Mouse (Mus musculus) liver (tissue): ENCODE results near the gene Heatr5b.
A peak's percentile ranks its signal among the peaks of the same experiment; 100 is the strongest.
"Not testable (repeated sequence)": the region's sequence is repeated elsewhere in the genome, so short reads cannot be mapped to it uniquely, and the experiment has no call there.

Experiments
- DNase-seq: peaks from one replicate; pipeline ENCODE4 v3.0.0-alpha.2; 2020; ENCODE audit warnings: mixed read lengths

The Heatr5b gene

DNA sequence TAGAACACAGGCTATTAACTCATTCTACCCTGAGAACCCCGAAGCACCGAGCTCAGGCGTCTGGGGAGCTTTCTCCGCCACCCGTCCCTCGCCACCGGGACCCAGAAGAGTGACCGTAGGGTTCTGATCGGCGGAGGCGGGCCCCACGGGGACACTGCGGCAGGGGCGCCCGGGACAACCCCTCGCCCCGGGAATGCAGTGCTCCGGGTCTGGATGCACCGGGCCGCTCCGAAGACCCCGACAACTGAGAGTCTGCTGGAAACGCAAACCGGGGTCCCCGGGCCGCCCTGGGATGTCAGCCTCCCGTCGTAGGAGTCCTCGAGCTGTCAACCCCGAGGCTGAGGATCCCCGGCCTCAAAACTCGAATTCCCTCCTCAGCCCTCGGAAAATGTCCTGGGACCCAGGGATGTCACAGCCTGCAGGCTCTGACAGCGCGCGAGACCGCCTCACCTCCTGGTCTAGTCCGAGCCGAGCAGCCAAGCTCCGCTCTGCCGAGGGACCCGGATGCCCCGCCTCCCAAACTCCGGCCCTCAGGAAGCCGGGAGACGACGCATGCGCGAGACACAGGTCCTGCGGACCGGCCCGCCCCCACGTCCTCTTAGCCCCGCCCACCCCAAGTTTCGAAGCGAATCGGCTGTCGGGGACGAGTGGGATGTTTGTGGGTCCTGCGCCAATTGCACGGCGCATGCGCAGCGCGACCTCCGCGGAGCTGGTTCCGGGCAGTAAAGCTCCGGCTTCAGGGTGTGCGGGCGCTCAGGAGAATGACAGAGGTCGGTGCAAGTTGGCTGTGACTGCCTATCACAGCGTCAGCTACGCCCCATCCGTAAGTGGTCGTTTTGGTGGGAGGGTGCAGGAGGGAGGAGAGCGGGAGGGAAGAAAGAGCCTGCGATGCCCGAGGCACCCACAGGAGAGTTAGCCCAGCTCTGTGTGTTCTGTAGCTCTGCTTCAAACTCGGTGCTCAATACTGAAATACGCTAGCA is at the start of gene Heatr5b, which contains the start of gene Gpatch11:
Heatr5b (minus strand) TSS at position 509 of the 980 bp plus-strand sequence.
Gpatch11 (plus strand) TSS at position 712 of the 980 bp plus-strand sequence.
- peak; percentile 100 for DNase-seq

- no peak for DNase-seq
These were observed 48.1 kb upstream of the Heatr5b start for GRCm38 (mm10) chr17:78883291-78883690.

GRCm38 (mm10) chr17:78882401-78883112 is 47.4 kb upstream of the Heatr5b start, which contains the start of gene Eif2ak2:
Gene Eif2ak2 (minus strand): TSS chr17:78882573.
- peak; percentile 91 for DNase-seq

GRCm38 (mm10) chr17:78881878-78882304 is 46.7 kb upstream of the Heatr5b start:
- DNase-seq: peak; percentile 38

- no peak for DNase-seq
These were observed 38.7 kb upstream of the Heatr5b start for GRCm38 (mm10) chr17:78873886-78874285.

DNA sequence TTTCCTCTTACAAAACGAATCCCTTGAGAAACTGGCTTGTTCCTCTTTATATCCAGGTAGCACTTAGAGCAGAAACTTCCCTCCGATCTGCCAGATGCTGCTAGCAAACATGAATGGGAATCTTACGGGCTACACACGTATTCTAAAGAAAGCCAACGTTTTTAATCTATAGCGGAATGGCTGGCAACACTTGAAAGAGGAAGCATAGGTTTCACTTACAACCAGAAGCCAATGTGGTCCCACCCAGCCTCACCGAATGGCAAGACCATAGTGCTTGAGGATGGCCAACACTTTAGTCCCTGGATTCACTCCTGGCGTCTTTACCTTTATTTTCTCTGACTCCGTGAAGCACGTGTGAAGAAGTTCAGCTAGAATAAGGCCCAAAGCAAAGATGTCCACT is 21.1 kb upstream of the Heatr5b start:
- no peak for DNase-seq

GRCm38 (mm10) chr17:78842271-78842928 is 7.2 kb upstream of the Heatr5b start:
- no peak for DNase-seq

GRCm38 (mm10) chr17:78836056-78836455 is 892 bp upstream of the Heatr5b start:
- DNase-seq: no peak

DNA sequence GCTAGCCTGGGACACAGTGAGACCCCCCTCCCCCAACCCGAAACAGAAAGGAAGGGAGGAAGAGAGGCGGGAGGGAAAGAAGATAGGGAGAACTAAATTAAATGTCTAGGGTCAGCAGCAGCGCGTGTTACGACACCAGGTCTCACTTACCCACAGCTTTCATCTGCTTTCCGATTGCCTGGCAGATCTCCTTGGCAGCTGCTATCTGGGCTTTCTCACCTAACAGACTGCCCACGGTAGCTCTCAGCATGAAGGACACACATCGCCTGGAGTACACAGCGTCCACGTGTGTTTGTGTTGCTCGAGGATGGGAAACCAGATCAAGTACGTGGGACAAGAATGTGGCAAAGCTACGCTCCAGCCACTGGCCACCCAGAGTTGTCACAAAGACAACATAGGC is 10.8 kb downstream of the Heatr5b start:
- DNase-seq: no peak

GRCm38 (mm10) chr17:78809582-78809981 is 25.6 kb downstream of the Heatr5b start:
- DNase-seq: no peak

GRCm38 (mm10) chr17:78809019-78809418 is 26.1 kb downstream of the Heatr5b start:
- DNase-seq: no peak

GRCm38 (mm10) chr17:78797222-78797621 is 37.9 kb downstream of the Heatr5b start:
- no peak for DNase-seq

DNA sequence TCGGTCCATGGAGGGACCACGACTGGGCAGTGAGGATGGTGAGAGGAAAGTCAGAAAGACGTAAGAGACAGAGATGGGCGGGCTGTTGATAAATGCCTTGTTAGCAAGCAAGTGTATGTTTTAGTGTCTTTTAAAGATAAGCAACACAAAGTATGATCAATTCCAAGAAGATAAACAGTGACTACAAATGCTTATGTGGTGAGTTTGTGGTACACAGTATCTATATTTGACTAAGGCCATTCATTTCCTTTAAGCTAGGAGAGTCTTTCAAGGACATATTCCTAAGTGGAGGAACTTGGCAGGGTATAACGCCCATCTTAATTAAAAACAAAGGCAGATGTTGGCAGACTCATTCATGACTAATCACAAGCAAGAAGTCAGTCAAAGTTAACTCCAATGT is 40.8 kb downstream of the Heatr5b start:
- DNase-seq: no peak

- no peak for DNase-seq
These were observed 43.0 kb downstream of the Heatr5b start for GRCm38 (mm10) chr17:78792122-78792521.

- DNase-seq: no peak
These were observed 43.5 kb downstream of the Heatr5b start for GRCm38 (mm10) chr17:78791690-78792070.

GRCm38 (mm10) chr17:78791068-78791689 is 44.0 kb downstream of the Heatr5b start:
- no peak for DNase-seq

DNA sequence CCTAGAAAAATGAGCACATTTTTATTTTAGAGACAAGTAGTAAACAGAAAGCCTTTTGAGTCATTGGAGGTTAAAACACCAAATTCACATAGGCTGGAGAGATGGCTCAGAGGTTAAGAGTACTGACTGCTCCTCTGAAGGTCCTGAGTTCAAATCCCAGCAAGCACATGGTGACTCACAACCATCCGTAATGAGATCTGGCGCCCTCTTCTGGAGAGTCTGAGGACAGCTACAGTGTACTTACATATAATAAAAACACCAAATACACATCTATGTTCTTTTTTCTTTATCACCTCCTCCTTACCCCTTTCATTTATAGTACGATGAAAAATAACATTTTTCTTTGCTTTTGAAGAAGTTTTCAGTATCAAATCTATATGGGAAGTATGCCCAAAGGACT is 46.9 kb downstream of the Heatr5b start:
- not testable (repeated sequence) for DNase-seq

DNA sequence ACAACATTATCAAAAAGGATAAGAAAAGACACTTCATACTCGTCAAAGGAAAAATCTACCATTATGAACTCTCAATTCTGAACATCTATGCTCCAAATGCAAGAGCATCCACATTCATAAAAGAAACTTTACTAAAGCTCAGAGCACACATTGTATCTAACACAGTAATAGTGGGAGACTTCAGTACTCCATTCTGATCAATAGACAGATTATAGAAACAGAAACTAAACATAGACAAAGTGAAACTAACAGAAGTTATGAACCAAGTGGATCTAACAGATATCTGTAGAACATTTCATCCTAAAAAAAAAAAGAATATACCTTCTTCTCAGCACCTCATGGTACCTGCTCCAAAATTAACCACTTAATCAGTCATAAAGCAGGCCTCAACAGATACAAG is 56.4 kb downstream of the Heatr5b start:
- no peak for DNase-seq

- DNase-seq: no peak
These were observed 62.8 kb downstream of the Heatr5b start for GRCm38 (mm10) chr17:78772317-78772716.

GRCm38 (mm10) chr17:78770932-78771331 is 64.2 kb downstream of the Heatr5b start:
- no peak for DNase-seq

DNA sequence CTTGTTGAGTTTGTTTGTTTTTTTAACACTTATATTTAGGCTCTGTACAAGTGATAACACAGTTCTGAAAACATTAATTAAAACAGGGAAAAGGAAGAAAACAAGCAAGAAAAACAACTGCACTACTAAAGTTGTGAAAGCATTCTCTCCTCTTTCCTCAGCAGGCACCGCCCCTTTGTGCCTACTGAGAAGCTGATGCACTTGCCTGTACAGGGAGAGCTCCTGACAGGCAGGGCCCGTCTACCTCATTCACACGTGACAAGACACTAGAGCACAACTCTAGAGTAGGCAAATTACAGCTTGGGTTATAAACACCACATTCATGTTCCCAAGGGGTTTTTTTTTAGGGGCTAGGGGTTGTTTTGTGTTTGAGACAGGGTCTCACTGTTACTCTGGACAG is 65.8 kb downstream of the Heatr5b start:
- DNase-seq: no peak

- DNase-seq: no peak
These were observed 66.2 kb downstream of the Heatr5b start for GRCm38 (mm10) chr17:78768937-78769336.

- DNase-seq: no peak
These were observed 67.6 kb downstream of the Heatr5b start for GRCm38 (mm10) chr17:78767546-78767945.
